Mouse (Mus musculus) kidney, adult 8-10 months (tissue): ENCODE results near the gene Raver1.

ENCODE experiments used
- DNase-seq, 2 experiments: peaks; one replicate each; pipeline ENCODE4 v3.0.0; 2022

Raver1 gene

GRCm38 (mm10) chr9:21039779-21040178 lies 52.0 kb downstream of the Raver1 start:
- no peak for DNase-seq

GRCm38 (mm10) chr9:21037481-21037891 lies 54.3 kb downstream of the Raver1 start:
- DNase-seq, result no peak

- no peak for DNase-seq
Observed at GRCm38 (mm10) chr9:21036666-21037065, 55.1 kb downstream of the Raver1 start.

- no peak for DNase-seq
Observed at GRCm38 (mm10) chr9:21036161-21036560, 55.6 kb downstream of the Raver1 start.

GRCm38 (mm10) chr9:21035586-21035985 lies 56.2 kb downstream of the Raver1 start:
- DNase-seq, result no peak

- DNase-seq, result no peak
Observed at GRCm38 (mm10) chr9:21034481-21035085, 57.2 kb downstream of the Raver1 start.

GRCm38 (mm10) chr9:21033136-21033535 lies 58.7 kb downstream of the Raver1 start:
- DNase-seq, result peak; percentile 88 to 93

GRCm38 (mm10) chr9:21032491-21032890 lies 59.3 kb downstream of the Raver1 start:
- DNase-seq, result no peak

GRCm38 (mm10) chr9:21031896-21032351 lies 59.9 kb downstream of the Raver1 start, which contains the start of gene Icam5:
TSS of gene Icam5 (plus strand) at chr9:21032073.
- DNase-seq, result no peak

- peak; percentile 45 to 59 for DNase-seq
Observed at GRCm38 (mm10) chr9:21031251-21031895, 60.4 kb downstream of the Raver1 start.

- peak; percentile 92 to 93 for DNase-seq
Observed at GRCm38 (mm10) chr9:21030781-21031250, 61.0 kb downstream of the Raver1 start.

- no peak for DNase-seq
Observed at GRCm38 (mm10) chr9:21030055-21030600, 61.7 kb downstream of the Raver1 start.

- DNase-seq, result peak; percentile 73 to 85
Observed at GRCm38 (mm10) chr9:21029291-21030054, 62.3 kb downstream of the Raver1 start, which contains the start of gene Icam4. TSS of gene Icam4 (plus strand) at chr9:21029373.

GRCm38 (mm10) chr9:21028560-21029110 lies 63.2 kb downstream of the Raver1 start:
- no peak for DNase-seq

GRCm38 (mm10) chr9:21027774-21028290 lies 64.0 kb downstream of the Raver1 start:
- DNase-seq, result no peak

- DNase-seq, result no peak
Observed at GRCm38 (mm10) chr9:21026849-21027248, 65.0 kb downstream of the Raver1 start.

GRCm38 (mm10) chr9:21025258-21025810 lies 66.5 kb downstream of the Raver1 start:
- no peak for DNase-seq
